Comparison of ENCODE assay signal across 1 mouse cellular context in the genomic region with DNA sequence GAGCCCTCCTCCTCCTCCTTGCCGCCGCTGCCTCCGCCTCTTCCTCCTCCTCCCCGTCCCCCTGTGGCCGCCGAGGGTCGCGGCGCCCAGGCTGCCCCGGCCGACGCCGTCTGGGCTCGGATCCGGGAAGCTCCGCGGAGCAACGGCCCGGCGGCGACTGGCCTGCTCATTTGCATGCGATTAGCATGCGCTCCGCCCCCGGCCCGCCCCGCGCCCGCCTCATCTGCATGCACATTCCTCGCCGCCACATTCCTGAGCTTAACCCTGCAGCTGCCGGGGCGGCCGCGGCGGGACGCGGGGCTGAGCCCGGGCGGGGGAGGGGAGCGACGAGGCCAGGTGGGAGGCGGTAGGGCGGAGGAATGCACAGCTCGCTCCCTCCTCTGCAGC.
TF ChIP-seq lines count a peak whose summit lies in the region.

No protein-coding gene starts in this region.

TF ChIP-seq in MEL, 35 proteins besides CTCF, POLR2A, EP300 and RAD21 (continued from another document):
- TF ChIP-seq MYB (IDR thresholded peaks at IDR 0.05; ENCODE audit: low read depth, low read length) (no peak), E2F4 (IDR thresholded peaks at IDR 0.05; ENCODE audit: borderline replicate concordance, low read depth, low read length) (no peak), MAX (IDR thresholded peaks at IDR 0.05; ENCODE audit: low read length) (no peak), ELF1 (IDR thresholded peaks at IDR 0.05; ENCODE audit: low read depth, low read length) (no peak), MXI1 (IDR thresholded peaks at IDR 0.05; ENCODE audit: low read depth, low read length) (no peak; the same call in 1 of the 2 replicates), ZKSCAN1 (IDR thresholded peaks at IDR 0.05; ENCODE audit: low read depth, low read length) (no peak), ZC3H11A (IDR thresholded peaks at IDR 0.05; ENCODE audit: low read depth, low read length) (no peak), GABPA (IDR thresholded peaks at IDR 0.05; ENCODE audit: low read depth, low read length) (0 out of 2 replicates have a peak, but pooled peaks have one; percentile 13), ZMIZ1 (IDR thresholded peaks at IDR 0.05; ENCODE audit: low read depth, low read length) (peak; percentile 76; the same call in 1 of the 2 replicates)
